Mouse (Mus musculus) bone marrow macrophage, adult 2 months (primary cell): ENCODE data around the gene Dnal4.

Experiments used
- CTCF ChIP-seq: IDR thresholded peaks from 2 replicates; pipeline ENCODE4 v1.5.1; 2012; ENCODE audit warnings: low read depth, mild to moderate bottlenecking, low read length, moderate library complexity
- POLR2A ChIP-seq: IDR thresholded peaks from 2 replicates; pipeline ENCODE4 v1.6.1; 2012; ENCODE audit warnings: mild to moderate bottlenecking, low read depth, low read length, borderline replicate concordance

- TF ChIP-seq CTCF (no peak), POLR2A (no peak)
Measured at GRCm38 (mm10) chr15:79785056-79785455, 7.4 kb upstream of the Dnal4 start.
